Mouse (Mus musculus): ENCODE measurements around the gene Cdyl.

Gene Cdyl

GRCm38 (mm10) chr13:35765817-35766216 lies 106.2 kb downstream of the Cdyl start:
- no peak for DNase-seq

- DNase-seq: no peak
Measured at GRCm38 (mm10) chr13:35769673-35770072, 110.0 kb downstream of the Cdyl start.

GRCm38 (mm10) chr13:35770421-35770820 lies 110.8 kb downstream of the Cdyl start:
- peak; percentile 39 for DNase-seq

- DNase-seq: no peak
Measured at GRCm38 (mm10) chr13:35771968-35772382, 112.3 kb downstream of the Cdyl start.

GRCm38 (mm10) chr13:35773763-35774162 lies 114.1 kb downstream of the Cdyl start:
- no peak for DNase-seq

GRCm38 (mm10) chr13:35776123-35776522 lies 116.5 kb downstream of the Cdyl start:
- DNase-seq: no peak

GRCm38 (mm10) chr13:35780714-35781113 lies 121.1 kb downstream of the Cdyl start:
- DNase-seq: no peak

GRCm38 (mm10) chr13:35781755-35782154 lies 122.1 kb downstream of the Cdyl start:
- no peak for DNase-seq

GRCm38 (mm10) chr13:35782949-35783348 lies 123.3 kb downstream of the Cdyl start:
- DNase-seq: peak; percentile 25

- DNase-seq: no peak
Measured at GRCm38 (mm10) chr13:35783576-35783975, 123.9 kb downstream of the Cdyl start.

GRCm38 (mm10) chr13:35784281-35784680 lies 124.6 kb downstream of the Cdyl start:
- DNase-seq: no peak

- DNase-seq: no peak
Measured at GRCm38 (mm10) chr13:35785330-35785939, 125.8 kb downstream of the Cdyl start.

GRCm38 (mm10) chr13:35786726-35787399 lies 127.2 kb downstream of the Cdyl start:
- DNase-seq: no peak

- no peak for DNase-seq
Measured at GRCm38 (mm10) chr13:35789577-35789976, 129.9 kb downstream of the Cdyl start.

- DNase-seq: no peak
Measured at GRCm38 (mm10) chr13:35790431-35790830, 130.8 kb downstream of the Cdyl start.

GRCm38 (mm10) chr13:35794309-35794708 lies 134.7 kb downstream of the Cdyl start:
- no peak for DNase-seq

- DNase-seq: no peak
Measured at GRCm38 (mm10) chr13:35794774-35795173, 135.1 kb downstream of the Cdyl start.

GRCm38 (mm10) chr13:35795887-35796286 lies 136.3 kb downstream of the Cdyl start:
- no peak for DNase-seq

- DNase-seq: no peak
Measured at GRCm38 (mm10) chr13:35796352-35796751, 136.7 kb downstream of the Cdyl start.

GRCm38 (mm10) chr13:35797811-35798522 lies 138.3 kb downstream of the Cdyl start:
- DNase-seq: no peak

- peak; percentile 32 for DNase-seq
Measured at GRCm38 (mm10) chr13:35798645-35799044, 139.0 kb downstream of the Cdyl start.

GRCm38 (mm10) chr13:35800270-35800669 lies 140.6 kb downstream of the Cdyl start:
- no peak for DNase-seq

GRCm38 (mm10) chr13:35805727-35806126 lies 146.1 kb downstream of the Cdyl start:
- DNase-seq: no peak

GRCm38 (mm10) chr13:35806165-35806564 lies 146.5 kb downstream of the Cdyl start:
- no peak for DNase-seq

Data from cerebellum, adult 11-12 months (tissue).